Mouse (Mus musculus) retina, postnatal 7 days (tissue): ENCODE data around the gene Tmem178b.

ENCODE experiments used
- DNase-seq: peaks from one replicate; pipeline ENCODE4 v3.0.0-alpha.2; 2012; ENCODE audit warnings: low read depth, low spot score

The Tmem178b gene

DNA sequence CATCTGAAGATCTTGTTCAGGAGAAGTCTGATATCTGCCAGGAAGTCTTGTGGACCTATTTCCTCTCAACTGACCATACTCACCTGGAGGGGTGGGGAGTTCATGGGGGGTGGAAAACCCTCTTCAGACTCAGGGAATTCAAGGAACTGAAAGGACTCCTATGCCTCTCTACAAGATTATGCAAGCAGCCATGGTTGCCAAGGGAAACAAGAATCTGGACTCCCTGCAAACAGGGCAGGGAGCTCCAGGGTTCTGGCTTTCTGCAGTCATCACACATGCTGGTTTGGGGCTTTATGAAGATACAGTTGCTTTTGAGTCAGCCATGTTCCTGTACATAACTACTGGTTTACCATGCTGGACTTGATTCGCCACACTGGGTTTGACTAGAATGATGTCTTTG is 390.6 kb downstream of the Tmem178b start:
- no peak for DNase-seq

DNA sequence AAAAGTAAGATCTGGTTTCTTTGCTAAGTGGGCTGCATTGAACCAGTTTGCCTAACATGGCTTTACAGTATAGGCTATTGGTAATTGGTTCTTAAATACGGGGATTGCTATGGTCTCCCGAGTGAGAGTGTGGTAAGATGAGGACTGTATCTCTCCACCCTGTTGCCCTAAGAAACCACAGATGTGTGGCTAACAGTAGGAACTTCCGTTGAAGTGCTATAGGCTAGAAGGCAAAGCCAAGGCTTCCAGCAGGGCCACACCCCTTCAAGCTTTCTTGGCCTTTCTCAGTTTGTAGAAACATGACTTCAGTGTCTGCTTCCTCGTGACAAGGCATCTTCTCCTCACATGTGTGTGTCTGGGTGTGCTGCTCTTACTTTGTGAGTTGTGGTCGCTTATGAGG is 427.6 kb downstream of the Tmem178b start:
- no peak for DNase-seq

DNA sequence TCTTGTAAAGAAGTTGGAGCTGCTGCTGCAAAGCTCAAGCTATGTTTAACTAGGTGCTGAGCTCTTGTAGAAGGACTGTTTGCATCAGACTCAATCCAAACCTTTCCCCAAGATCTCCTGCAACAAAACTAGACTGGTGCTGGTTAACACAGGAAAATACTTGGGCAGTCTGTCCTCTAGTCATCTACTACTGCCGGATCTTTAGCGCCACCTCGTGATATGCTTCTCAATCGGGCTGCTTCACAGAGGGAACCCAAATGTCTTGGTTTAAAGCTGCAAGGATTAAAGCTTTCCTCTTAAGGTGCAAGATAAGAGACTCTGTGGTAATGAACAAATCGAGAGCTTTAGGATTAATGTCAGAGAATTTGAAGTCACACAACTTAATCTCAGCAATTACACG is 430.3 kb downstream of the Tmem178b start:
- peak; percentile 51 for DNase-seq
